Mouse (Mus musculus) ovary, postnatal 36 days (tissue): ENCODE results near the gene Dusp7.
A peak's percentile ranks its signal among the peaks of the same experiment; 100 is the strongest.

Experiments used
- DNase-seq: peaks from one replicate; pipeline ENCODE4 v3.0.0; 2022; ENCODE audit warnings: low spot score, mixed read lengths

Gene Dusp7

GRCm38 (mm10) chr9:106386181-106386864 lies 17.9 kb downstream of the Dusp7 start:
- DNase-seq, result peak; percentile 31

DNA sequence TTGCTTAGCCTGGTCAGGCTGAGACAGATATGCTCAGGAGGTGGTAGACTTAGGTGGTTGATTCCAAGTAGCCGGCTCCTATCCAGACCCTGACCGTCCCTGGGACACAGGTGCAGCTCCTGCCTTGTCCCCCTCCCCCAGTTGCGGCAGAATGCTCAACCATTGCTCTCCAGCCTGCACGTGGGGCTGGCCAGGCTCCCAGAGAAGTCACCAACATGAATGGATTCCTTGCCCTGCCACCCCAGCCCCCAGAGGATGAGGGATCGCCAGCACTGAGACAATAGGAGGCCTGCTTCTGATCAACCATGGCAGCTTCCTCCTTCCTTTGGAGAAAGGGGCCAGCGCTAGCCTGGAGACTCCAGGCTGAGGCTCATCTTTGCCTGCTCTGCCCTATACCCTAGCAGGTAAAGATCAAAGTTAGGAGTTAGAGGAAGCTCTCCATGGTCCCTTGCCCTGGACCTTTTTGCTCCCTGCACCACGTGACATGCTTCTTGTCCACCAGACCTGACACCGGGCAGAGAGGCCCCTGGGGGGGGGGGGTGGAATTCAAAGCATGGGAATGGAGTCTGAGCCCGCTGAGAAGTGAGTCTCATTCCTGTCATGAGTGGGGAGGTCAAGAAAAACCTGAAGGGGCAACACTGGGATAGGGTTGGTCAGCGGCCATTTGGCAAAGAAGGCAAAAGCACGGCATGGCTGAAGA lies 24.5 kb downstream of the Dusp7 start:
- DNase-seq, result no peak

- no peak for DNase-seq
Measured at GRCm38 (mm10) chr9:106393548-106393947, 25.1 kb downstream of the Dusp7 start.

- DNase-seq, result no peak
Measured at GRCm38 (mm10) chr9:106394649-106395602, 26.5 kb downstream of the Dusp7 start.

DNA sequence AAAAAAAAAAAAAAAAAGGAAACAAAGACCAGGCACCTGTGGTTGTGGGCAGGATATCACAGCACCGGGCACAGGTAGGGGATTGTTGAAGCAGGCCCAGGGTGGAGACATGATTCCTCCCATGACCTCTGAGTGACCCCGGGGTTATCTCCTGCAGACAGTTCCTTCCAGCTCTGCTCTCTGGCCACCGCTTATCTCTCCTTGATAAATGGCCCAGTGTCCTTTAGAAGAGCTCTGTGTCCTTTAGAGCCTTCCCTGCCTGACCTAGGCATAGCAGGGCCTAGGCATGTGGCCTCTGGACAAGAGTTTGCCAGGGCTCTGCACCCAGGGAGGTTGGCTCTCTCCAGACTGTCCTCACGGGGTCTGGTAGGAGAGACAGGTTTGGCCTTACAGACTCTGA lies 29.3 kb downstream of the Dusp7 start:
- no peak for DNase-seq

DNA sequence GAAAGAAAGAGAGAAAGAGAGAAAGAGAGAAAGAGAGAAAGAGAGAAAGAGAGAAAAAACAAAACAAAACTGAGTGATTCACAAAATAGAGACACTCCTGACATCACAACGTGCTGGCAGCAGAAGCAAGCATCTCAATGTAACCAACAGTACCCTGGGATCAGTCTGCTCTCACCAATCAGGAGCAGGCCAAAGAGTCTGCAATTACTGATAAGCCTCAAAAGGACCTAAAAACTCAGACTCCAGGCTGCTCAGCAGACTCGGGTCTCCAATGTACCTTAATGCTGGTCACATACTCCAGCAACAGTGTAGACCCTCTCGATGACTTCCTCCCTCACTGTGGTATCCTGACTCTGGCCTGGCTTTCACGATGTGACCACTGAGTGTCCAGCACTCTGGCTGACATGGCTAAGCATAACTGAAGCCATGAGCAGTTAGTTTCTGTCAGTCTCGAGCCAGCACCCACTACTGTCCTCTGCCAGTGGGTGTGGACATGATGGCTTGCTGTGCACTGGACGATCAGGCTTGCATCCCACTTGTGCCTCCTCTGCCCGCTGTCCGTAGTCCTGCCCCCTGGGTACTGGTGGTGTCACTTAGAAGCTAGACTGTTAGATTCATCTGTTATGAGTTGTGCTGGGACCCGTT lies 30.4 kb downstream of the Dusp7 start:
- DNase-seq, result no peak

- no peak for DNase-seq
Measured at GRCm38 (mm10) chr9:106399808-106400207, 31.4 kb downstream of the Dusp7 start.

DNA sequence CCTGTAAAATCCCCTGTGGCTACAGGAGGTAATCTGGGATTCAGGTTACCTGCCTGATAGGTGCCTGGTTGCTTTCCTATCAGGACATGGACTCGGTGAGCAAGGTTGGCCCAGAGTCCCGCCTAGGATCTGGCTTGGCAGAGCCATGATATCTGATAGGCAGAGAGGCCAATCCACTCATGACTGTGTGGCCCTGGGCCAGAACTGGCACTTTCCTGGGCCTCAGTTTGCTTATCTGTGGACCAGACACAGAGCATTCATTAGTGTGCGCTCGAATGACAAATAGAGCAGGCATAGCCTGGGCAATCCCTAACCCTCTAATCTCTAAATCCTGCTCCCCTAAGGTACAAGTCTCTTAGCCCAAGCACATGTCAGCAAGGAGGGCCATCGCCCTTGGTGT lies 33.7 kb downstream of the Dusp7 start:
- no peak for DNase-seq

DNA sequence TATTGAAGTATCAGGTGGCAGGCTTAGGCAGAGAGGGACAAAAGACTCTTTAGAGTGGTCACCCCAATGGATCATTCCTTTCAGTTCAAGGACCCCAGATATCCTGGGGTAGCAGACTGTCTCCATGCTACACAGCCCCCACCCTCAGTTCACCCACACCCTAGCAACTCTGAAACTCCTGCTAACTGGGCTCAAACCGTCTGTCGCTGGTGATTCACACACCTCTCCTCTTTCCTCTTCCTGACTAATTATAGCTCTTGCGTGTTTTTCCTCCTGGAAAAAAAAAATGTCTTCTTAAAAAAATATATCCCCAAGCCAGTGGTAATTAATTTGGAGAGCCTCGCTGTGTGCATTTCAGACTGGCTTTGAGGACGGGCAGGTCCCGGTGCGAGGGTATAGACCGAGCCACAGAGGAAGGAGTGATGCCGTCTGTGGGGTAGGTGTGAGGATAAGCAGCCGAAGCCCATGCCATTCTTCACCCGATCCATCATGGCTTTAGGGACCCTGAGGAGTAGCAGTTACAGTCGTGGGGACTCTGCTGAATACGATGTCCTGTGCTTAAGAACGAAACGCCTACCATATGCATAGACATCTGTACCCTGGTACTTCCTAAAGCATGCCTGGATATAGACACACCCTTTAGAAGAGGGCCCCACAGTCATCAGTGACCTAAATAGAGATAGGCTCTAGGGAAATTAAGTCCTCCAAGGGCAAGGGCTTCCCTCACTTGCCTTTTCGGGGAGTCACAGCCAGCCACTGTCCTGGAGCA lies 34.4 kb downstream of the Dusp7 start:
- no peak for DNase-seq

GRCm38 (mm10) chr9:106405275-106405674 lies 36.8 kb downstream of the Dusp7 start:
- no peak for DNase-seq

DNA sequence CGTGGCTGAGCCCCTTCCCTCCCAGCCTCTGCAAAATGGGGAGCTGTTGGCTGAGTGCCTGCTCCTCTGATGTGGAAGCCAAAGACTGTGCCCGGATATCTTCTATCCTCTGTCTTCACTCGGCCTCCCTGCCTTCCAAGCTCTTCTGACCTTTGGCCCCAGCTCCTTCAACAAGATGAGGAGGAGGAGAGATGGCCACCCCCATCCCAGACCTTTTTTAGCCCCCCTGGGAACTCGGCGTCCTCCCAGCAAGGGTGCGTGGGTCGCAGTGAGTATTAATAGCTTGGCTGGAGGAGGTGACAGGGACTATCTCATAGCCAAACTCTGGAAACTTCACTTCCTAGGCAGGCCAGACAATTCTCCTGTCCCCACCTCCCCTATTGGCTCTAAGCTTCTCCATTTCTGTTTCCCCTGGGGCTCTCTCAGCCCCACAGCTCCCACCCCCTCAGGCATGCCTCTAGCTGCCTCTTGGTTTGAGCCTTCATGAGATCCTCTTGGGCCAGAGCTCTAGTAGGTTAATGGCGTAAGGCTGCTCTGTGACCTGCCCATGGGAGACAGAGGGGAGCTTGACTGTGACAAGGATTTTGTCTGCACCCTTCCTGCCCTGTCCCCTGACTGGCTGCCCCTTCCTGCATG lies 38.1 kb downstream of the Dusp7 start:
- DNase-seq, result no peak

- DNase-seq, result no peak
Measured at GRCm38 (mm10) chr9:106409096-106409495, 40.7 kb downstream of the Dusp7 start.

GRCm38 (mm10) chr9:106410086-106410650 lies 41.7 kb downstream of the Dusp7 start:
- no peak for DNase-seq

DNA sequence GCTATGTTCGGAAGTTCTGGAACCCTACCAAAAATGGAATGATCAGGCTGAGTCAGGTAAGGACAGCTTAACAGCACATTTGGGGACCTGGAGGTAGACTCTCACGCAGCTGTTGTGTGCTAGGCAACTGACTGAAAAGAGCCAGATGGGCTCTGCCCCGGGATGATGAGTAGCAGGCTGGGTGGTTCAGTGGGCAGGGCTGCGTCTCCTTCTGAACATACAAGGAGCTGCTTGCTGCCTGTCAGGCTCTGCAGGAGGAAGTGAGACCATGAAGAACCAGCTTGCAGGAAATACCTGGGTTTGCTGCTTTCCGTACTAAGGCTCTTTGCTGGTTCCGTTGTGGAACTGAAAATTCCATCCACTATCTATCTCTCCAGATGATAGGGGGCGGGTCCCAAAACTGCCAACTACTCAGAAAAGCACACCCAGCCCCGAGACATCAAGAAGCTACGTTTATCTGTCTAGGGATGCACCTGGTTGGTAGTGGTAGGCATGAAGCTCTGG lies 42.7 kb downstream of the Dusp7 start:
- DNase-seq, result no peak

DNA sequence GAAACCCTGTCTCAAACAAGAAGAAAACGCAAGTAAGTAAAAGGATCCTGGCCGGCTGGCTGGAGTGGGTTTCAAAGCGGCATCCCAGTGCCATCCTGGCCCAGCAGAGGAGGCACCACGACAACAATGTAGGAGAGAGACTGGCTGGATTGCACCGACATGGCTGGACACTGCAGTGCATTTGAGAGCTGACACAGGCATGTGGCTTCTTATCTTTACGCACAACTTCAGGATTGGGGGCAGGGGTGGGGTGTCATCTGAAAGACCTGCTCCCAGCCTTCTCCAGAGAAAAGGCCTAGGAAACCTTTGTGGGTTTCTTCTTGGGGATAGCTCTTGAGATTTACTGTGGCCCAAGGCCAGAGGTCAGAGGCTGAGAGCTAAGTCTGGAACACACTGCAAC lies 43.3 kb downstream of the Dusp7 start:
- DNase-seq, result no peak

GRCm38 (mm10) chr9:106412210-106412609 lies 43.8 kb downstream of the Dusp7 start:
- DNase-seq, result no peak

DNA sequence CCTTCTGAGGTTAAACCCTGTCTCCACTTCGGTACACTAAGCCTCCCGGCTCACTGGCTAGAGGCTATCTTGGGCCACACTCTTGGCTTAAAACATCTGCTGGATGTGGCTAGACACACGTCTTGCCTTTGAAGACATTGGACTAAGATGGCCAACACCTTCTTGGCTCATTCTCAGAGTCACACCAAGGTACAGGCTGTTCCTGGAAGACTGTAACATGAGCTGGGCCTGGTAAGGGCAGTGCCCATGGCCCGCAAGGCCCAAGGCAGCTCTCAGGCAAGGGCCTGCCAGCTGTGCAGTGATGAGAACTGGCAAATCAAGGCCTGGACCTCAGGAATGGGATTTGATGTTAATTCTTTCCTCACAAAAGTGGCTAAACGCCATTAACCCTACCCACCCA lies 45.2 kb downstream of the Dusp7 start:
- DNase-seq, result no peak

- DNase-seq, result no peak
Measured at GRCm38 (mm10) chr9:106416826-106417225, 48.4 kb downstream of the Dusp7 start.

- DNase-seq, result peak; percentile 84
Measured at GRCm38 (mm10) chr9:106417841-106418625, 49.6 kb downstream of the Dusp7 start.

DNA sequence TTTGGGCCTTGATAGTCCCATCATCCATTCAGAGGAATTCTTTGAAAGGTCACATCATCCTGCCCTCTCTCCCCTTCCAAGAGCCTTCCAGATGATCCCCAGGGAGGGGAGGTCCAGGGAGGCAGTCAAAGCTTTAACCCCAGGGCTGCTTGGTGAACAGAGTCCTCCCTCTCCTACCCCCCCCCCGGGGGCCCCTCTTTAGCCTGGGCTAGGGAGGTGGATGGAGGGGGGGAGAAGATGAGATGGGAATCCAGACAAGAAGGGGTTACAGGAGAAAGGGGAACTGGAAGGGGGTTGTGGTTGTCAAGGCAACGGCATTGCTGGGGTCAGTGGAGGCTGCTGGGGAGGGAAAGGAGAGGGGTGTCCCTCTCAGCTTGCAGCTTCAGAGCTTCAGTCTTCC lies 52.2 kb downstream of the Dusp7 start:
- no peak for DNase-seq
